Mouse (Mus musculus) urinary bladder, postnatal 14 days (tissue): ENCODE data around the gene Rtn4rl2.

ENCODE experiments used
- DNase-seq: peaks from one replicate; pipeline ENCODE4 v3.0.0; 2021; ENCODE audit warnings: low spot score

The Rtn4rl2 gene

GRCm38 (mm10) chr2:84841905-84842304 lies 44.6 kb downstream of the Rtn4rl2 start:
- DNase-seq: no peak

DNA sequence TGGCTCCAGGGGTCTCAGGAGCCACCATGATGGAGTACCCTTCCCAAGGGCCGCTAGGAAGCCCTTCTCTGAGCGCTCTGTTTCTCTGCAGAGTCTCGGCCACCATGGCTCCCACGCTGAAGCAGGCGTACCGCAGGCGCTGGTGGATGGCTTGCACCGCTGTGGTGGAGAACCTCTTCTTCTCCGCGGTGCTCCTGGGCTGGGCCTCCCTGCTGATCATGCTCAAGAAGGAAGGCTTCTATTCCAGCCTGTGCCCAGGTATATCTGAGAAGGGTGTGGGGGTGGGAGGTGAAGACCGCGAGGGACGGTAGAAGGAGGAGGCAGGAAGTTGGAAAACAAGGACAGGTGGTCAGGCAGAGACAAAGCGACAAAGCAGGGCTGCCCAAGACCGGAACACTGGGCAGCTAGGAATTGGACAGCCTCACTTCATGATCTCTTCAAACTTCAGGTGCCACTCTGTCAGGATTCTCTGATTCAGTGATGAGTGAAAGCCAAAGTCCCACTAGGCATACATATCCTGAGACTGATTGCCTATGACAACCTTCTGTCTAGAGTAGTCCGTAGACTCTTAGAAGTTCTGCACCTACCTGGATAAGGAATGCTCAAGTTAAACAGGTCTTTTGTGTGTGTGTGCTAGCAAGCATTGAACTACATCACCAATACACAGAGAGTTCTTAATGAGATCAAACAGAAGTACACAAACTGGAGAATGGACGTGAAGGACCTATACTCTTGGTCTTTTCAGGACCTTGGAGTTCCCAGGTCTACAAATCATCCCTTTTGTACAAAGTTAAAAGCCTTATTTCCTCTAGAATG lies 45.6 kb downstream of the Rtn4rl2 start:
- DNase-seq: peak; percentile 9

GRCm38 (mm10) chr2:84840016-84840747 lies 46.3 kb downstream of the Rtn4rl2 start:
- peak; percentile 71 for DNase-seq

- DNase-seq: peak; percentile 49
Measured at GRCm38 (mm10) chr2:84838993-84839980, 47.2 kb downstream of the Rtn4rl2 start.

- no peak for DNase-seq
Measured at GRCm38 (mm10) chr2:84838593-84838949, 47.9 kb downstream of the Rtn4rl2 start, which contains the start of gene Slc43a1. Gene Slc43a1, plus strand, starts transcription at chr2:84838850.

DNA sequence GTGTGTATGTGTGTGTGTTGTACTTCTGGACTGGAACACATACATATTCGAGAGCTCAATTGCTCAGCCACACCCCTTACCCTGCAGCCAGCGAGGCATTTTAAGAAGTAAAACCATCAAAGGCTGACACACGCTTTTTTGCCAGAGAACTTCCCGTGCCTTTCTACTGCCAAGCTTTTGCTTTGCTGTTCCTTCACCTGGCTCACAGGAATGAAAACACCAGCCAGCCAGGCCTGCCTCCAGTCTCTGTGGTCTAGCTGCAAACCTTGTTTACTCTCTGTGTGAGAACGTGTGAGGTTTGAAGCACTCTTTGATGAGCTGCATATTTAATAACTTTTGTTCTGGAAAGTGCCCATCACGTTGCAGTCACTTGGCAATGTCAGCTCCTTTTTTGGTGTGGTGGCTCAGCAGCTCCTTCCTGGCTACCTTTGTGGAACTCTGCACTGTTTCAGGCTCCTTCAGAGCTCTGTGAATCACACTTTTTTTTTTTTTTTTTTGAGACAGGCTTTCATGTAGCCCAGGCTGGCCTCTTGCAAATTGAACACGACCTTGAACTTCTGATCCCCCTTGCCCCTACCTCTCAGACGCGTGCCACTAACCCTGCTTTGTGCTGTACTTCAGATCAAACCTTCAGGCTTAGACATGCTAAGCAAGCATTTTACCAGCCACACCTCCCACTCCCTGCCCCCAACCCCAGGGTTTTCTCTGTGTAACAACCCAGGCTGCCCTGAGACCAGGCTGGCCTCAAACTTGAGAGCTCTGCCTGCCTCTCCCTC lies 48.5 kb downstream of the Rtn4rl2 start:
- peak; percentile 19 for DNase-seq

DNA sequence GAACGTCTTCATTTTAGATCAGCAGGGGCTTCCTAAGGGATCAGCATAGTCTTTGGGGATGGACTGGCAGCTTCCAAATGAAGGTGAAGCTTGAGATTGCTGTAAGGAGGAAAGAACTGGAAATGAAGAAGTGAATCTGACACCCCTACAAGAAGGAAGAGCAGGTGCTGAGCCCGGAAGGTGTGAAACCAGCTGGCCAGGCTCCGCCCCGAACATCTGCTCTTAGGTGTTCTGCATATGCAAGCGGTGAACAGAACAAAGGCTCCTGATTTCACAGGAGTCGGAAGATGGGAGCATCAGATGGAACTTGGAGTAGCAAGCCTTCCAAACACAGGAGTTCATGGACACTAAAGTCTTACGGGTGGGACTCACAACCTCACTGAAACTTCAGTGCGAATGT lies 49.4 kb downstream of the Rtn4rl2 start:
- no peak for DNase-seq

DNA sequence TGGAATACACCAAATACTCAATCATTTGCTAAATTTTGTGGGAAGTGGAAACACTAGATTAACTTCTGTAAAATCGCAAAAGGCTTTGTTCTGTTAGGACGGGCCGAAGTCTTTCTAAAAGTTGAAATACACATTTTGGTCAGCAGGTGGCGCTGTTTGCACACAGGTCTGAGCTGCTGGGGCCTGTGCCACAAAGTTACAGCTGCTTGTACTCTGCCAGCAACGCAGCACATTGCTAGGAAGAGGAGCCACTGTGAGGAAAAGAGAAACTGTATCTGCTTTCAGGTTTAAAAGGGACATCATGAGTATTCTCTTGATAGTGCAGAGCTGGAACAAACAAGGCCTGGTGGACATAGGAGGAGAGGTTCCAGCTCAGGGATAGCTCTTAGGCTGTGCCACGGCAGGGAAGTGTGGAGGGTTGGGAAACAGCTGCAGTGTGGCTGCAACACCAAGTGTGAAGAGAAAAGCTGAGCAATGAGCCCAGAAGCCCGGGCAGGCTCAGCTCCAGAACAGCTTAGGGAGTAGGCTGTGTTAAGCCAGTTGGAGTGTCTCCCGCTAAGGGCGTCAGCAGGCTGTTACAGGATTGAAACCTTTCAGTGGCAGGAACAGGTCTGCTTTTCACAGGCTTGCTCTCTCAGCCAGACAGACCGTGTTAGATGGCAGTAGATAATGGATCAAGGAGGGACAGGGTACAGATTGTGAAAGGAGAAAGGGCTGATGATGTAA lies 54.7 kb downstream of the Rtn4rl2 start:
- DNase-seq: peak; percentile 89

DNA sequence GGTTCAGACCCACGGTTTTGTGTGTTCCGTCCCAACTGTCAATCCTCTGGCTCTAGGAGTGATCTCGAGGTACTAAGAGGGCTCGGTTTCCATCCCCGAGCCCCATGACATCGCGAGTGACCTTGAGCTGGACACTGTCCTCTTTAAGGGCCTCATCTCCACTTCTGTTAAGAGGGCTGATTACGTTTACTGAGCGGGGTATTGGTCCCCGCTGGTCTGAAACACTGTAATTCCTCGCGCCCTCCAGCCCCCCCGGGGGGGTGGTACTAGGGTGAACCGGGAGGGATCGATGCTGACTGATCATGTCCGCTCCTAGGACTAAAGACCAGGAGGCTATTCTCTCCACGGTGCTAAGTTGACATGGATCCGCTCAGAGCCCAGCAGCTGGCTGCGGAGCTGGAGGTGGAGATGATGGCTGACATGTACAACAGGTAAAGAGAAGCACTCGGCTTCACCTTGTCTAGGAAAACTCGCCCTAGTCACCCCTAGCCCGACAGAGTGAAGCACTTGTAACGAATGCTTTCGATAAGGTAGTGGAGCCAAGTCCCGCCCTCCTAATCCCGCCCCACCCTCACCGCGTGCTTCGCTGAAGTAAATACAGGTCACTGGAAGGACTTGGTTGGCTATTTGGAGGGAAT lies 59.1 kb downstream of the Rtn4rl2 start:
- peak; percentile 22 for DNase-seq

GRCm38 (mm10) chr2:84826488-84827282 lies 59.8 kb downstream of the Rtn4rl2 start, which contains the start of gene Timm10:
Gene Timm10, plus strand, starts transcription at chr2:84826997.
- DNase-seq: peak; percentile 82

- DNase-seq: no peak
Measured at GRCm38 (mm10) chr2:84823237-84823636, 63.3 kb downstream of the Rtn4rl2 start.

DNA sequence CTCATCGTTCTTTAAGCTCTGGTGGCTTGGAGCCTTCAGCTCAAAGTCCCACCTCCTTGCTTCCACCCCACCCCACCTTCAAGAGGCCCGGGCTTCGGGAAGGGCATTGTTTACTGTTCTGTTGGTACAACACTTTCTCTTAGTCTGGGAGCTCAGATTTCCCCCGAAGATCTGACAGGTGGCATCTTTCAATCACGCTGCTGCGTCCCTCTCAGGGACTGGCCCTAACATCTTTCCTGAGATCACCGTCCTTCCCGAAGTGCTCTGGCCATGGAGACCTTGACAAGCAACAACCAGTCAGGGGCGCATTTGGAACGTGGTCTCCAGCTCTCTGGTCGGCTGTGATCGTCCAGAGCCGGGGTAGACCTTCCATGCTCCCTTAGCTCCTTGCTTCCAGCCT lies 64.0 kb downstream of the Rtn4rl2 start, which contains the start of gene Smtnl1:
TSS of gene Smtnl1 (minus strand) at position 101 of the 400 bp plus-strand sequence.
- DNase-seq: no peak
